Mouse (Mus musculus) C2C12 (cell line): ENCODE measurements around the gene Camta1. TPM values are rescaled to one million over a fixed set of nuclear protein-coding genes. Genes with fewer than 3 reads are reported as not detected.

ENCODE experiments used
- H3K27me3 ChIP-seq: one replicate; pipeline ENCODE4 v1.6.1; 2011; ENCODE audit not compliant: control insufficient read depth, insufficient read depth, insufficient read length
- H3K36me3 ChIP-seq: one replicate; pipeline ENCODE4 v1.6.1; 2011; ENCODE audit not compliant: control insufficient read depth, insufficient read depth
- H3K4me3 ChIP-seq: one replicate; pipeline ENCODE4 v1.5.1; 2011; ENCODE audit warnings: mild to moderate bottlenecking, control low read depth; ENCODE audit not compliant: poor library complexity, insufficient read depth, severe bottlenecking
- H3K79me2 ChIP-seq: one replicate; pipeline ENCODE4 v1.6.1; 2011; ENCODE audit not compliant: control insufficient read depth, insufficient read depth
- H3K79me3 ChIP-seq: one replicate; pipeline ENCODE4 v1.6.1; 2011; ENCODE audit warnings: low read depth, control low read depth
- H3ac ChIP-seq: one replicate; pipeline ENCODE3; 2011; ENCODE audit warnings: low read depth; ENCODE audit not compliant: control insufficient read depth, insufficient read length
- CEBPB ChIP-seq: IDR thresholded peaks from one replicate; pipeline ENCODE4 v1.6.1; 2011; ENCODE audit warnings: low read depth, mild to moderate bottlenecking, control low read depth, moderate library complexity
- CTCF ChIP-seq: IDR thresholded peaks from one replicate; pipeline ENCODE4 v1.5.1; 2011; ENCODE audit not compliant: control insufficient read depth, insufficient read depth, insufficient read length
- FOSL1 ChIP-seq: IDR thresholded peaks from one replicate; pipeline ENCODE4 v1.8.0; 2011; ENCODE audit warnings: mild to moderate bottlenecking, low read length; ENCODE audit not compliant: poor library complexity, insufficient read depth, severe bottlenecking
- MAX ChIP-seq: IDR thresholded peaks from one replicate; pipeline ENCODE4 v1.6.1; 2011; ENCODE audit warnings: mild to moderate bottlenecking, control low read depth
- MYOD1 ChIP-seq: IDR thresholded peaks from one replicate; pipeline ENCODE4 v1.6.1; 2011; ENCODE audit warnings: low read depth; ENCODE audit not compliant: control insufficient read depth, insufficient read length
- MYOG ChIP-seq: IDR thresholded peaks from one replicate; pipeline ENCODE4 v1.6.1; 2011; ENCODE audit not compliant: control insufficient read depth, insufficient read length; ENCODE audit errors: extremely low read depth
- USF1 ChIP-seq: IDR thresholded peaks from one replicate; pipeline ENCODE4 v1.6.1; 2011; ENCODE audit warnings: low read depth, mild to moderate bottlenecking, control low read depth, moderate library complexity
- polyA plus RNA-seq: library from polyadenylated mRNA; unstranded; fragments of >200 nt; fragmentation: generic; extraction: Trizol; gene quantifications from one replicate; pipeline ENCODE4 v1.2.1, GENCODE M21; 2012; ENCODE audit warnings: missing spikeins

Gene Camta1
- polyA plus RNA-seq, 1 experiment: 21.7 TPM

DNA sequence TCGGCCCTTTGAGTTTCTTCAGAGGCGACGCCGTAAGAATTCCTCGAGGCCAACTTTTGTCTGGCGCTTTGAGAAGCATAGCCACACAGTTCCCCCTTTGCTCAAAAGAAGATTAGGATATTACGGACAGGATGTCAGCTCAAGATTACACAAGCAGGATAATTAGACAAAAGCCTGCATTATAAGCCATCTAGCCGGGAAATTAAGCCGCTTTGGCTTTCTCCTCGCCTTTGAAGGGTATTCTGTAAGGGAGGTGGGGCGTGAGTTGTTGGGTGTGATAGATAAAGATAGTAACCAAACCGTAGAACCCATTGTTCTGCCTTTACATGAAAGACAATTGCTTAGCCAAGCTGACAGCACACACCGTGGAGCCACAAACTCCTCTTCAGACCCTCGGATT is 579.6 kb downstream of the Camta1 start:
- H3K27me3 ChIP-seq: no peaks in the 10 kb centered on the region

GRCm38 (mm10) chr4:151275292-151275691 is 586.4 kb downstream of the Camta1 start:
- Histone ChIP-seq H3K79me3 (no peaks in the 10 kb centered on the region), H3K36me3 (no peaks in the 10 kb centered on the region), H3K4me3 (no peak overlapping the region), H3ac (no peak overlapping the region), H3K27me3 (peaks cover 15% of the 10 kb centered on the region), H3K79me2 (no peaks in the 10 kb centered on the region)
- TF ChIP-seq MAX: no peak
- TF ChIP-seq CEBPB: no peak
- TF ChIP-seq CTCF: no peak
- TF ChIP-seq FOSL1: no peak
- no peak for TF ChIP-seq MYOD1
- no peak for TF ChIP-seq USF1
- no peak for TF ChIP-seq MYOG

More for the DNA sequence above, 579.6 kb downstream of the Camta1 start:
- Histone ChIP-seq H3ac (no peak overlapping the region), H3K4me3 (no peak overlapping the region), H3K36me3 (no peaks in the 10 kb centered on the region), H3K79me3 (no peaks in the 10 kb centered on the region), H3K79me2 (no peaks in the 10 kb centered on the region)
- no peak for TF ChIP-seq FOSL1
- TF ChIP-seq CTCF: no peak
- TF ChIP-seq USF1: no peak
- TF ChIP-seq MAX: no peak
- no peak for TF ChIP-seq CEBPB
- TF ChIP-seq MYOG: no peak
- no peak for TF ChIP-seq MYOD1

GRCm38 (mm10) chr4:151263786-151264414 is 597.8 kb downstream of the Camta1 start:
- no peaks in the 10 kb centered on the region for H3K36me3 ChIP-seq
- H3K4me3 ChIP-seq: no peak overlapping the region
- H3ac ChIP-seq: no peak overlapping the region
- no peaks in the 10 kb centered on the region for H3K79me2 ChIP-seq
- H3K27me3 ChIP-seq: peaks cover 56% of the 10 kb centered on the region
- H3K79me3 ChIP-seq: no peaks in the 10 kb centered on the region
- no peak for TF ChIP-seq CEBPB
- no peak for TF ChIP-seq MYOD1
- no peak for TF ChIP-seq CTCF
- no peak for TF ChIP-seq MYOG
- TF ChIP-seq MAX: no peak
- TF ChIP-seq FOSL1: no peak
- no peak for TF ChIP-seq USF1

DNA sequence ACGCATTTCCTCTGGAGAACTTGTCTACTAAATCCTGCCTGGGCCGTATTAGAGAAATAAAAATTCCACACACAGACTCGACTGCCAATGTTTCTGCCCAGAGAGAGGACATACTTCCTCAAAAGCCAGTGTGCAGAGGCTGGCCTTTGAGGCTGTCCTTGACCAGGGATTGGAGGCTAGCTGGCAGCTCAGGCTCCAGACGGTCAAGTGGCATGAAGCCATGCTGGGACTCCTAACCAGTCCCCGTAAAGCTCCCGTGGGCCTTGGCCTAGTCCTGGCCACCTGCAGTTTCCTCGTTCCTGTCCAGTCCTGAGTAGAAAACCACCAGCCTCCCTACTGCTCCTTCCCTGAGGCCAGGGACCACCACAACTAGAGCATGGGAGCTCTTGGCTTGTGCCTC is 598.6 kb downstream of the Camta1 start:
- no peak overlapping the region for H3ac ChIP-seq
- H3K4me3 ChIP-seq: no peak overlapping the region
- TF ChIP-seq USF1 (no peak), MAX (no peak), MYOD1 (no peak), FOSL1 (no peak), MYOG (no peak), CEBPB (no peak), CTCF (no peak)
- no peaks in the 10 kb centered on the region for H3K36me3 ChIP-seq
- H3K79me3 ChIP-seq: no peaks in the 10 kb centered on the region
- no peaks in the 10 kb centered on the region for H3K79me2 ChIP-seq
- peaks cover 64% of the 10 kb centered on the region for H3K27me3 ChIP-seq

DNA sequence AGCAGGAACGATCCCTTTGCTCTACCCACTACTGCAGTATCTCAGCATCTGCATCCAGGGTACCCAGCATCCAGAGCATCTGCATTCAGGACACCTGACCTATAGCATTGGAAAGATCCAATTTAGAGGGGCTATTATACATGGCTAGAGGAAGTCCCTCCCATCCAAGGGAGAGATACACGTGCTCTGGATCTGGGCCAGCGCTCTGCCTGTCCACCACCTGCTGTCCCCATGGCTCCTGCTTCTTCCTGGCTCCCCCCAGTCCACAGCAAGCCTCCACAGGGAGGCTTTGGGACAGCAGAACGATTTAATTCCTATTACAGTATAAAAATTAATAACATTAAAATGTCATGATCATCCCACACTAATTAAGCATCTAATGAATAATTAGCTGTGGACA is 605.1 kb downstream of the Camta1 start:
- peaks cover 56% of the 10 kb centered on the region for H3K27me3 ChIP-seq
- H3K79me3 ChIP-seq: no peaks in the 10 kb centered on the region
- no peak overlapping the region for H3ac ChIP-seq
- TF ChIP-seq USF1 (no peak), CTCF (no peak), FOSL1 (no peak), MYOD1 (no peak)
- no peaks in the 10 kb centered on the region for H3K36me3 ChIP-seq
- no peaks in the 10 kb centered on the region for H3K79me2 ChIP-seq
- no peak overlapping the region for H3K4me3 ChIP-seq

- Histone ChIP-seq H3K79me3 (no peaks in the 10 kb centered on the region), H3K79me2 (no peaks in the 10 kb centered on the region), H3K4me3 (no peak overlapping the region), H3ac (no peak overlapping the region), H3K36me3 (no peaks in the 10 kb centered on the region), H3K27me3 (peaks cover 19% of the 10 kb centered on the region)
- TF ChIP-seq CTCF (no peak), CEBPB (no peak), MYOG (no peak), MAX (no peak), USF1 (no peak), MYOD1 (no peak), FOSL1 (no peak)
Observed at GRCm38 (mm10) chr4:151250824-151251223, 610.9 kb downstream of the Camta1 start.
